Mouse (Mus musculus) regulatory T cell (primary cell): ENCODE results near the gene Basp1.
"Not testable (repeated sequence)": the region's sequence is repeated elsewhere in the genome, so short reads cannot be mapped to it uniquely, and the experiment has no call there.

ENCODE experiments used
- in situ Hi-C: fragments of 300-600 bp; cut with MboI, MseI; formaldehyde crosslinking; loops from one replicate; pipeline ENCODE4 v1.15.1; 2025; ENCODE audit warnings: high pct_unique_total_duplicates

Gene Basp1

DNA sequence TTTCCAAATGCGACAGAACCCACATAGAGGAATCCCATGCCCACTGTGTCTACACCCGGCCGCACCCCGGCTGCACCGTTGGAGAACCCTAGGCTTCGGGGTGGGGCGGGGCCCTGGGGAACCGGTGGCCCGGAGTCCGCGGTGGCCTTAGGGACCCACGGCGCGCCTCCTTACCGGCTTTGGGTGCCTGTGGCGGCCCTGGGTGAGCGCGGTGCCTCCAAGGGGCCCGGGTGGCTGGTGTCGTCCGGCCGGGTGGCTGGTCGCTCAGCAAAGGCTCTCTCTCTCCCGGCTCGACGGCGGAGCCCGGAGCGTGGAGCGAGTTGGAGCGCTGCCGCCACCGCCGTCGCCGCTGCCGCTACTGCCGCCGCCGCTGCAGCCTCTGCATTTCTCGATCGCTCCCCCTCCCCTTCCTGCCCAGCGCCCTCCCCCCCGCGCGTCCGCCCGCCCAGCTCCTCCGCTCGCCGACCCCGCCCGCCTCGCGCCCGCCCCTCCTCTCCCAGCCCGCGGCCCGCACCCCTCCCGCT, at the start of gene Basp1:
Basp1 (minus strand) TSS at position 387 of the 524 bp plus-strand sequence.
- in situ Hi-C loops, result loop anchor here (10.0 to 25.0 kb wide), 2 partner anchors 259 to 376 kb away; no protein-coding TSS in a partner anchor

DNA sequence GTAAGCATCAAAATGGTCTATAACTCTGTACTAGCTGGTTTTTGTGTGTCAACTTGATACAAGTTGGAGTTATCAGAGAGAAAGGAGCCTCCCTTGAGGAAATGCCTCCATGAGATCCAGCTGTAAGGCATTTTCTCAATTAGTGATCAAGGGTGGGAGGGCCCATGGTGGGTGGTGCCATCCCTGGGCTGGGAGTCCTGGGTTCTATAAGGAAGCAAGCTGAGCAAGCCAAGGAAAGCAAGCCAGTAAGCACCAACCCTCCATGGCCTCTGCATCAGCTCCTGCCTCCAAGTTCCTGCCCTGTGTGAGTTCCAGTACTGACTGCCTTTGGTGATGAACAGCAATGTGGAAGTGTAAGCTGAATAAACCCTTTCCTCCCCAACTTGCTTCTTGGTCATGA, 49.5 kb upstream of the Basp1 start:
- in situ Hi-C loops, result not testable (repeated sequence)

DNA sequence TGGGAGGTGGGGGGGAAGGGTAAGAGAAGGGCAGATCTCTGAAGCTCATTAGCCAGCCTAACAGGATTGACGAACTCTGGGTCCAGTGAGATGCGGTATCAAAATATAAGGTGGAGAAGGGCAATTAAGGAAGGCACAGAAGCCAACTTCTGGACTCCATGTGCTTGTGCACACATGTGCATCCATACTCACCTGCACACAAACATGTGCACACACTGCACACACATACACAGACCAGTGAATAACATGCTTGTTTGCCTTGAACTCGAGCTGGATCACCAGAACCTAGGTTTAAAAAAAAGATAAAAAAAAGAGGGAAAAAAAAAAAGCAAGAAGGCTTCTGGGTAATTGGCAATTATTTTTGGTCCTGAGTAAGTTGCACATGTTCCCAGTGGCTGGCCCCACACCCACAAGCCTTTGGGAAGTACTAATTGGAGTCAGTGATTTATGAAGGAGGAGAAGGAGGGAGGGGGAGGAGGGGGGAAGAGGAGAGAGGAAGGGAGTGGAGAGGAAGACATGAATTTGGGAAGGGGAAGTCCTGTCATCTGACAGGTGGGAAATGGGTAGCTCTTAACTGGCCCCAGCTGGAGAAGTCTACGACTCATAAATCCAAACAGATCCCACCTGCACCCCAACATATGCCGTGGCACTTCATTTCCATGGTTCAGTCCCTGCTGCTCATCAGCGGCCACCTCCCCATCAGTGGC, 48.6 kb upstream of the Basp1 start:
- in situ Hi-C loops, result no loop called here

DNA sequence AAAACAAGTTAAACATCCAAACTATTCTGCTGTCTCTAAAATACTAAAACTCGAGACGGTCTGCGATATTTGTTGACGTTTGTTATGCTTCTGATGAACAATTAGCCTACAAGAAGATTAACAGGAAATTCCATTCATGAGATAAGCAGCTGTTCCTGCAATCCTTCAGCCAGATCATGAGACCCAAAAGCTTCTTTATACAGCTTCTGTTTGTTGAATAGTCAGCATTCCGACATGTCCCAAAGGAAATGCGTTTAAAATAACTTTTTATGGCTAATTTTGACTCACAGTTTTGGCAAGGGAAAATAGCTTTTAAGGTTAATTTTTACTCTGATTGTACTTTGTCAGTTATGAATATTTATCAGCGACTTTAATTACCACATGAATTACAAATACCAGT, 46.3 kb upstream of the Basp1 start:
- in situ Hi-C loops, result no loop called here

DNA sequence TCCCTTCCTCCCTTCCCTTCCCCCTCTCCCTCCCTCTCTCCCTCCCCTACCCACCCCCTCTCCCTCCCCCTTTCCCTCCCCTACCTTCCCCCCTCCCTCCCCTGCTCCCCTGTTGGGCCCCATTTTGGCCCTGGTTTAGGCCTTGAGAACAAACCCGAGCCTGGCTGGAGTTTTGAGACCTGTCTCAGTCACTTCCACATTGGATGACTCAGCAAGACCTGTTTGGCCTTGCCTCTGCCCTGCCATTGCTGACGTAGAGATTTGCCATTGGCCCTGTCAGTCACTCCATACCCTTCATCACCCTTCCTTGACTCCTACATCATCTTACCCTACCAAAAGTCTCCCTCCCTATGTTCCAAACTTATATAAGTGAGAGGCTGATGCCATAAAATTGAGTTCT, 43.9 kb upstream of the Basp1 start:
- in situ Hi-C loops, result no loop called here

DNA sequence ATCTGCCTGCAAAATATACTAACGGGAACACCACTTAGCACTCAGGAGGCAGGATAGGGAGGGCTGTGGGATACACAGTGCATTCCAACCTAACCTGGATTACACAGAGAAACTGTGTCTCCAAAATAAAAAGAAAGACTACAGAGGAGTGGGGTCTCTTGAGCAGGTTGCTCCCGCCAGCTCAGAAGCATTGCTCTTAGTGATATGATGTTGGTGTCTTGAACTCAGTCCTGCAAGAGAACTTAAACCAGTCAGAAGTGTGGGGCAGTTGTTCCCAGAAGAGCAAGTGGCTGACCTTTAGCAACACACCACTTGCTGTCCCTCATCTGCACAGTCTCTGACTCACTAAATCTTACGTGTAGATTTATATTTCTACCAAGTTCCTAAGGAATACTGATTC, 40.0 kb upstream of the Basp1 start:
- in situ Hi-C loops, result no loop called here

DNA sequence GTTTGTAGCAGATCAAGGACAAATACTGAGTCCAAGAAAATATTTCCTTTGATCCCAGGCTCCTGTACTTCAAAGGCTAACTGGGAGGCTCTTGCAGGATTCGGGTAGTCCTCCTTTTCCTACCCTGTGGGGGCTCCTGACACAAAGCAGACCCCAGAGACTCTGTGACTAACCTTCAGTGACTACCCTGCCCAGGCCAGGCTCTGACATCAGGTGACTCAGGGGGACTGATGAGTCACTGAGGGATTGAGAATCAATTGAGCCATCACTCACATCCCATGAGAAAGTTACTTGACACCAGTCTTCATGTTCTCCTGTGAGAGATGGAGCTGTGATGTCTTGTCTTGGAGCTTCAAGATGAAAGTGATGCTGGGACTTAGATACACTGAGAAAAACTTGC, 35.8 kb upstream of the Basp1 start:
- in situ Hi-C loops, result no loop called here

DNA sequence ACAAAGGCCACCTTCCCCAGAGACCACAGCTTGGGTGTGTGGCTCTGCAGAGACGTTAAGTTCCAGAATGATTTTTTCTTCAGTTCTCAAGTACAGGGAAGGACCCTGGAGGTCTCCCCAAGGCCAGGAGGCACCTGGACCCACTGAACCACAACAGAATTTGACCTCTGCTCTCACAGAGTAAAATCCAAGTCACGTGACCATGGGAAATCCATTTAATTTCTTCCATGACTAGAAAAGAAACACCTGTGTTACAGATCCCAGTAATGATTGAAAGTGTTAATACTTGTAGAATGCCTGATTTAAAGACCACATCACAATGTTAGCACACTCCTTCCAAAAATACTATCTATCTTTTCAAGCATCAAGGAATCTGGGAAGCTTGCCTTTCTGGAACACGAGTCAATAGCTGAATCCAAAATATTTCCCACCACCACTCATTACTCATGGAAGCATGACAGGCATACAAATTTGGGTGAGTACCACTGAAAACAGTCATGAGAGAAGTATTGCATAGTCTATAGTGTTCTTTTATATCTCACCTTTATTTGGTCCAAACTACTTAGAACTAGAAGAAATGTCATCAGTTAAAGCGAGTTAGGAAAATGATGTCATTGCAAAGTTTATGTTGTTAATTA, 35.3 kb upstream of the Basp1 start:
- in situ Hi-C loops, result no loop called here

DNA sequence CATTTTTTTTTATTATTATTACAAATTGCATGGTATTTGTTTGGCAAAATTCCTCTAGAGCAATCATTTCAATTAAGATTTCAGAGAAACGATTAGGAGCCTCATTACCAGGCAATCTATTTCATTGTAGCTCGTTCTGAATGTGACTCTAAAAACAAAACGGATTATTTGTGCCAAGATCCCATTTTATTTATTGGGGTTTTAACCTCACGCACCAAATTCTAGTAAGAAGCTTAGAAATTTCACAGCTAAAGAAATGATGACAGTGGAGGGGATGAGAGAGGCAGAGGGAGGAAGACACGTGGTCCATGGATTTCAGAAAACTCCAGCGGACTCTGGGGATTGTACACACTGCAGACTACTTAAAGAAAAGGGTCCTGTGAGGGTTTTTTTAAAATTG, 33.6 kb upstream of the Basp1 start:
- in situ Hi-C loops, result no loop called here

DNA sequence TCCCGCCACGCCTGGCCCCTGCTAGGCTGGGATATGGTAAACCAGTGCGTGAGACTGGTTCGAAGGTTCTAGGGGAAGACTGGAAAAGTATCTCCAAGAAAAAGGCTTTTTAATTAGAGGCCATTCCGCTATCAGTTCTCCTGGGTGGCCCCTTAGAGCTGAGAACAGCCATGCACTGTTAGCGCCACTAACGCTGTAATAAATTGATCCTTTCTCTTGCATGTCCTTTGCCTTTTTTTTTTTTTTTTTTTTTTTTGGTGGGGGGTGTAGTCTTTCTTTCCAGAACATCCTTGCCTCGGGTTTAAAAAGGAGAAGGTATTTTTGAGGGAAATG, 32.6 kb upstream of the Basp1 start:
- in situ Hi-C loops, result no loop called here

DNA sequence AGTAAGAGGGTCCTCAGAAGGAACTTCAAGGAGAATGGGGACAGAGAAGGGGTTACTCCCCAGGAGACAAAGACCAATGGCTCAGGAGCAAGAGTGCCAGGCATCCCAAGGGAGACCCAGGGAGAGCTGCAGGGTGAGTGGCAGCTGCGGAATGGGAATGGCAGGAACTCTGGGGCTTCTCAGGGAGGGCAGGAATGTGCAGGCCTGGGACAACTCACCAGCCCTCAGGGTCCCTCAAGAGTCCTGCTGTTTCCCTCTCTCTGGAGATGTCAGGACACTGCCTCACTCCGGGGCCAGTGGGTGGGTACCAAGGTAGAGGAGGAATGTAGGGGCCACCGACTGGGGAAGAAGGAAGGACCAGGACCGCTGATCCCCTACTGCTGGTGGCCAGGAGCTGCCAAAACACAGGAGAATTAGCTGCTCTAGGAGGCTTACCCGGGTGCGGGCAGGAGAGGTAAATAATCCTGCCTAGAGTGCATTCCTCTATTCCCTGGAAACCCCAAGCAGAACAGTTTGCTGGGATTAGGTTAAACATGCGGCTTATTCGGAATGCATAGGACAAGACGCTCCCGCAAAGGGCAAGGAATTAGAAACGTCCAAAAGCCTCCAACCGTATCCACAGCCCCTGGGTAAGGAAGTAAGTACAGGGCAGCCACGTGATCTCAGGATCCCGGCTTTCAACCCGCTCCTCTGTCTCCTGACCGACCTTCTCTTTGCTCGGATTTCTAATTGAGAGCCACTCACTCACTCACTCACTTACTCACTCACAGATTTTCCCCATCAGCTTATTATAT, 32.0 kb upstream of the Basp1 start:
- in situ Hi-C loops, result no loop called here

DNA sequence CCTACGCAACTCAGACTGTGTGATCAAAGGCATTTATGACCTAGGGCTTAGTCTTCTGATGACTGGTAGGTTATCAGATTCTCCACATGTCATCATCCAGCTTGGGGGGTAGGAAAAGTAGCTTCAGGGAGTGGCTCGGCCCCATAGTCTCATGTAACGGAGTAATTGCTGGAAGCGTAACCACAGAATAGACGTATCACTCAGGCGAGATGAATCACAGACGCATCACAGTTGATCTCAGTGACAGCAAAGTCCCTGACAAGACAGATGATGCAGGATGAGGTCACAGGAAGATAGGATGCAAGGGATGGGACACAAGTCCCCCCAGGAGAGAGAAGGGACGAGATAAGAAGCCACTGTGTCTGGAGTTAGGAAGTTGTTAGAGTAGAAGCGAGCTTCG, 30.6 kb upstream of the Basp1 start:
- in situ Hi-C loops, result loop anchor here (5.0 kb wide), 1 partner anchor 273 kb away; no protein-coding TSS in a partner anchor

DNA sequence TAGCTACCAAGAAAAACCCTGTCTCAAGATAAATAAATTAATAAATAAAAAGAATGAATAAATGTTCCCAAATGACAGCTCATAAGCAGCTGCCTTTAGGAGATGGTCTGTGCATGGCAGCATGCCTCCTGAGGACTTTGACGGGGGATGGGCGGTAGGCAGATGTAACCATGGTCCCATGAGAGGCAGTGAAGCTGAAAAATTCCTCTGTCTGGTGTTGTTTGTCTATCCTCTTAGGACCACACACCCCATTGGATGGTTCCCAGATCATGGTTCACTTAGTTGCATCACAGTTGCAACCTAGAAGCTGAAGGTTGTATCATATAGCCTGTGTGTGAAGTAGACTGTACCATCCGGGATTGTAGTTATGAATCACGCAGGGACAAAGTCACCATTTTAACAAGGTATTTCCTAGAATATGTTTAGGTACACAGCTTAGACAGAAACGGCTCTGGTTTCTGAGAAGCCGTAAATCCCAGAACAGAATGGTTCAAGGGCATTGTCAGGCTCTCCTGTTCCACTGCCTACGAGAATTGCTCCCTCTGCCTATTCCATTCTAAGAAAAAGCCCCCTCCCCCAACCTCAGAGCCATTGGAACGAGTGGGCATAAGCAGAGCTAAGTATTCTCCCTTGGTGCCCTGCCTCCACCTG, 29.7 kb upstream of the Basp1 start:
- in situ Hi-C loops, result loop anchor here (5.0 kb wide), 1 partner anchor 274 kb away; no protein-coding TSS in a partner anchor

DNA sequence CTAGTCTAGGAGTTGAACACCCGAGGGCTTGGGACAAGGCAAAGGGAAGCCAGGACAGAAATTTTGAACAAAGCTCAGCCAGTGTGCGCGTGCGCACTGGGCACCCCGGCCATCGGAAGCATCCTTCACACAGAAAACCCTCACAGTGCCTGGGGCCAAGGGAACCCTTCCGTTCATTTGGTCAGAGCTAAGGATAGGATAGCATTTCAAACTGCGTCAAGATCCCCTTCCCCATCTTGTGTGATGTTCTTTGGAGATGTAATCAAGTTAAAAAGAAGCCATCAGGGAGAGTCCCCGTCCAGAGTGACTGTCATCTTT, 28.3 kb upstream of the Basp1 start:
- in situ Hi-C loops, result loop anchor here (5.0 kb wide), 1 partner anchor 275 kb away; no protein-coding TSS in a partner anchor

DNA sequence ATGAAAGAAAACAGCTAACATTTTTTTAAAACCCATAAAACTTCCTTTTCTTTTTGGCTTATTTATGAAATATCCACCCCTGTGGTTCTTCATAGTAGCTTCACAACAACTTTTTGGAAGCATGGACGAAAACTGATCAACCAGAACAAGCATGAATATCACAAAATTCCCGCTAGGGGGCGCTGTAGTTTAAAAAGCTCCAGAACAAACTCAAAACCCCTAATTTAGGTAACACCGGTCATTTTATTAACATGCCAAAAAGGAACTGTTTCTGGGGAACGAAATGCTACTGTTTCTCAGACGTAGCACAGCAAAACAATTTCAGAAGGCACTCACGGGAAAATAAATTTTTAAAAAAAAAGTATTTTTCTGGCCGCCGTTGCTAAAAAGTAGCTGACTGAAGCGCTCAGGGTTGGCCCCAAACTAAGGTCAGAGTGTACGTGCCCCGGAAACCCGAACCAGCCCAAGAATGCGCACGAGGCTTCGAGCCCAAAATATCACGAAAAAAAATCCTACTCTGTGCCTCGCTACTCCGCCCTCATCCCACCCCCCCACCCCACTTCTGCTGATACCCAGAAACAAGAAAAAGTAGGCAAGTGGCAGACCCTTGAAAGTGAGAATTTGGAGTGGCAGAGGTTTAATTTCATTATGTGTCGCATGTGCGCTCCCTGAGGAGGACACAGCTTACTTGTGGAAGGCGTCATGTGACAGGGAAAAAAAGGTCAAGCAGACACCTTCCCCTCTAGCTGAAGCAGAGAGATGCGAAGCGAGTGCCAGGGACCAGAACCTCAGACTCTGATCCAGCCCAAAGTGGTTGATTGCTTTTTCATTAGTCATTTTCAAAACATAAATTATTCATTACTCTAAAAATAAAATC, 27.7 kb upstream of the Basp1 start:
- in situ Hi-C loops, result loop anchor here (5.0 kb wide), 1 partner anchor 276 kb away; no protein-coding TSS in a partner anchor

DNA sequence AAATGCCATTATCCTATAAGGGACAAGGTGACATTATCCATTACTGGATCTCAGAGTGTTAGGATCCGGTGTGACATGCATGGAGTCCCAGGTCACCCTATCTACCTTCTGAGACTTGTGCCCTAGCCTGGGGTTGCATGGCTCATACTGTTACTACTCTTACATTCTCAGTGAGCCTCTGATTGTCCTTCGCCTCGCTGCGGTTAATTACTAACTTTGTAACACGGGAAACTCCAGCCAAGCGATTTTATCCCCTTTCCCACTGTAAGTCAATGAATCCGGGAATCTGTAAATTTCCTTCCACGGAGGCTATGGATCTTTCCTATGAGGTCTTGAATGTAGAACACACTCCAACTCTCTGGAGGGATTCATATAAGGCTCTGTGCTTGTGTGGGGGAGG, 26.8 kb upstream of the Basp1 start:
- in situ Hi-C loops, result loop anchor here (5.0 kb wide), 1 partner anchor 277 kb away; no protein-coding TSS in a partner anchor

DNA sequence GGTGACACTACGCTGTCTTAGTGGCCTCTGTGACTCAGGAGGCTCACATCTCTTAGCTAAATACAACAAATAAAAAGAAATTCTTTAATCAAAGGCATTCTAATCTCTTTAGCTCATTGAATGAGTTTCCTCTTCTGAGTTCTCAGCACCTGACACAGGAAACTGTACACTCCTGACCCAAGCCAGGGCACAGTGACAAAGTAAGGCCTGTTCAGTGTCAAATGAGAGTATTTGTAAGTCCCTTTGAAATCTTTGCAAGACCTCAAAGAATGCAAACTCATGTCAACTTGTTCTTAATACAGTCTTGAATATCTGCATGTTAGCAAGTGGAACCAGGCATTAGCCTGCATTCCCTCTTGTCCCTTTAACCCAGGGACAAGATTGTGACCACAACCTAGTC, 18.8 kb upstream of the Basp1 start:
- in situ Hi-C loops, result no loop called here

DNA sequence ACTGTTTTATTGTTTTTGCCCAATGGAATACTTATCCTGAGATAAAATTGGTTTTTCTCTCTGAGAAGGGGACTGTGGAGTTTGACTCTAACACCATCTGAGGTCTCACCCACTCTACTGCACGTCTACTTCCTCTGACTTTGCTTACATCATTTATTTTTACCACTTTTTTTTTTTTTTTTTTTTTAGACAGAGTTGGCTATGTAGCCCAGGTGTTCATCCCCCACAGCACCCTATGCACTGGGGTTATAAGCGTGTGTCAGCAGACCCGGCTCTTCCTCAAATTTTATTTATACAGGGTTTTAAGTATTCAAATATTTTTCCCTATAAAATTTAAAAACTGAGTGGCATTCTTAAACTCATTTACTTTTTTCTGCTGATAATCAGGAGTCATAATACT, 16.6 kb upstream of the Basp1 start:
- in situ Hi-C loops, result no loop called here

DNA sequence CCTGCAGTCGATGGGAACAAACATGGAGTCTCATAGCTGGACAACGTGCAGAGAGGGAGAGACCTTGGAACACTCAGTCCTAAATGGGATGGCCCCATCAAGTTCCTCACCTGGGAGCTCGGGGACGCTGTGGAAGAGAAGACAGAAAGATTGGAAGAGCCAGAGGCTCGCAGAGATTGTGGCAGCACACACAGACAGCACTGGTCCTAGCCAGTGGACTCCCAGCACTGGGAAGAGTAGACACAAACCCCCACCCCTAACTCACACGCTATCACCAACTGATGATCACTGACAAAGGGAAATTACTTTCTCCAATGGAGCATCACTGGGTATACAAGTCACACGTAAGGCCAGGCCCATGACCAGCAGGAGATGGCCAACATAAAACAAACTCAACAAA, 15.4 kb upstream of the Basp1 start:
- in situ Hi-C loops, result no loop called here

DNA sequence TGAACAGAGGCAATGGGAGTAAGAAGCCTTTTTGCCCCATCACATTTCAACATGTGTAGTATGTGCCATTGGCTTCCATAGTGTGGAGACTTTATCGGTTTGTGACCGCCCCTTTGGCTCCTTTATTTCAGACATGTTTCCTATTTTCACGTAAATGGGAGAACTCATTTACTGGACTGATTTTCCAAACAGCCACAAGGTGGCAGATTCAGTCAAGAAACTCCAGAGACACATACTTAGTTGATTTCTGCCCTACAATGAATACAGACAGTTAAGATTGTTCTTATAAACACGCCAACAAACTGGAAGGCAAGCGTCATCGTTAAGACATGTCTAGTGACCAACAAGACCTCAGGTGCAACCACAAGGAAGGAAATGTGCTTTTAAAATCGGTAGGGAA, 15.0 kb upstream of the Basp1 start:
- in situ Hi-C loops, result no loop called here

DNA sequence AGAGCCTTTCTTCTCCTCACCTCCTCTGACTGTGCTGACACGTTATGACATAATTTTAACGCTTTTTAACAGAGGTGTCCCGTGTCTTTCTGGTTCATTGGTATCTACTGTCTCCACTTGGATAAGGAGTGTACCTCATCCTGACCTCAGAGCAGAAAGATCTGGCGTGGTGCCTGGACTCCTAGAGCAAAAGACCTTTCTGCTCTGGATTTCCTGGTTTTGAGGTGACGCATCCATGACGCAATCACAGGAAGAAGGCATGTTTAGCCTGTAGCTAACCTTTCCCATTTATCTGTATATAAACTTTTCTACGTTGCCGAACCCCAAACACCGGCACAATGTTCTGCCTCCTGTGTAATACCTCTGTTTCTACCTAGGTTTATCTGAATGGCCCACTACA, 6.7 kb upstream of the Basp1 start:
- in situ Hi-C loops, result loop anchor here (25.0 kb wide), 1 partner anchor 383 kb away; no protein-coding TSS in a partner anchor
